Mouse (Mus musculus): ENCODE results near the gene Gm4952. TPM values are rescaled to one million over a fixed set of nuclear protein-coding genes. Genes with fewer than 3 reads are reported as not detected.

Gm4952 gene
- total and polyA plus RNA-seq, 3 experiments: 0.17 to 0.26 TPM; not detected in 1

GRCm38 (mm10) chr19:12576639-12577038, 23.1 kb upstream of the Gm4952 start (continued):
- TF ChIP-seq MEF2A (IDR thresholded peaks at IDR 0.05; ENCODE audit: borderline replicate concordance, low read depth, low read length) (no peak), CHD1 (IDR thresholded peaks at IDR 0.05; ENCODE audit: low read depth, low read length) (no peak), USF1 (IDR thresholded peaks at IDR 0.05; ENCODE audit: low read depth, low read length) (no peak), JUN (IDR thresholded peaks at IDR 0.05; ENCODE audit: insufficient read depth, low read depth, low read length) (peak; percentile 45; the same call in 1 of the 2 replicates), ZKSCAN1 (IDR thresholded peaks at IDR 0.05; ENCODE audit: borderline replicate concordance, low read depth, low read length) (peak; percentile 23; the same call in 1 of the 2 replicates), MYC (IDR thresholded peaks at IDR 0.05; ENCODE audit: low read depth, low read length) (peak; percentile 88; the same call in 1 of the 2 replicates), SIN3A (IDR thresholded peaks at IDR 0.05; ENCODE audit: low read length) (peak; percentile 75), ELF1 (IDR thresholded peaks at IDR 0.05; ENCODE audit: low read depth, low read length) (peak; percentile 40; the same call in 1 of the 2 replicates), SMC3 (IDR thresholded peaks at IDR 0.05; ENCODE audit: low read depth, low read length) (no peak), USF2 (conservative IDR thresholded peaks at IDR 0.05; ENCODE audit: low read depth, low read length) (no peak), POLR2A (IDR thresholded peaks at IDR 0.05; ENCODE audit: low read depth, low read length) (peak; percentile 50), NRF1 (IDR thresholded peaks at IDR 0.05; ENCODE audit: low read depth, low read length) (no peak), MAFK (IDR thresholded peaks at IDR 0.05; ENCODE audit: insufficient replicate concordance, low read length) (no peak), TCF12 (IDR thresholded peaks at IDR 0.05; ENCODE audit: low read depth, low read length) (0 out of 2 replicates have a peak, but pooled peaks have one; percentile 35), MXI1 (IDR thresholded peaks at IDR 0.05; ENCODE audit: low read depth, low read length) (no peak), RCOR1 (conservative IDR thresholded peaks at IDR 0.05; ENCODE audit: low read depth, low read length) (no peak), IRF4 (IDR thresholded peaks at IDR 0.05; ENCODE audit: low read depth, low read length) (peak; percentile 56; the same call in 1 of the 2 replicates), TBP (conservative IDR thresholded peaks at IDR 0.05; ENCODE audit: low read depth, low read length) (0 out of 2 replicates have a peak, but pooled peaks have one; percentile 77), BHLHE40 (IDR thresholded peaks at IDR 0.05; ENCODE audit: low read depth, low read length) (no peak; the same call in 1 of the 2 replicates), E2F4 (IDR thresholded peaks at IDR 0.05; ENCODE audit: insufficient replicate concordance, low read depth, low read length) (0 out of 2 replicates have a peak, but pooled peaks have one; percentile 14)

GRCm38 (mm10) chr19:12585310-12585709, 14.5 kb upstream of the Gm4952 start:
- H3K4me1 ChIP-seq (ENCODE audit: control insufficient read depth in 1 of 2, insufficient read depth in 2 of 2): peaks cover 0 to 45% of the 10 kb centered on the region in 2 experiments; a peak in 3 of 4 replicates
- no peak overlapping the region for H3K27ac ChIP-seq (ENCODE audit: insufficient read depth, low read depth)
- no peak overlapping the region for H3K4me2 ChIP-seq (ENCODE audit: insufficient read depth, low read depth, poor library complexity, severe bottlenecking)
- H3K27me3 ChIP-seq (replicated peaks): no peaks in the 10 kb centered on the region
- TF ChIP-seq MAZ (IDR thresholded peaks at IDR 0.05; ENCODE audit: low read depth, low read length) (no peak), ZKSCAN1 (IDR thresholded peaks at IDR 0.05; ENCODE audit: borderline replicate concordance, low read depth, low read length) (no peak), USF1 (IDR thresholded peaks at IDR 0.05; ENCODE audit: low read depth, low read length) (no peak), NELFE (IDR thresholded peaks at IDR 0.05; ENCODE audit: low read depth, low read length) (no peak)
- dilution Hi-C loops (cut with MboI; ENCODE audit: extremely low pct_ligation_motif_present, extremely low pct_unique_long_range_greater_than_20kb, low sequenced_read_pairs): no loop called here
- no peak for DNase-seq (ENCODE audit: extremely low read depth)
- peaks cover 40% of the 10 kb centered on the region for H3K79me2 ChIP-seq (replicated peaks; ENCODE audit: control insufficient read depth, extremely low read depth, insufficient read depth, poor library complexity, severe bottlenecking)
- H3K36me3 ChIP-seq (replicated peaks in 1 of 2; ENCODE audit: control insufficient read depth in 1 of 2, insufficient read depth in 1 of 2, low read length in 1 of 2): peaks cover 30 to 70% of the 10 kb centered on the region in 2 experiments
- no peak overlapping the region for H3K4me3 ChIP-seq (replicated peaks in 1 of 3; ENCODE audit: low read depth in 2 of 3, low read length in 2 of 3, poor library complexity in 1 of 3)
- H3K9ac ChIP-seq (ENCODE audit: insufficient read depth, low read depth): no peak overlapping the region
- no peaks in the 10 kb centered on the region for H3K9me3 ChIP-seq (replicated peaks; ENCODE audit: low read length)
- in situ Hi-C loops (cut with MboI; ENCODE audit: low pct_ligation_motif_present, low pct_unique_long_range_greater_than_20kb, low sequenced_read_pairs): loop anchor here (10.0 kb wide), 1 partner anchor 151 kb away; no protein-coding TSS in a partner anchor
